Mouse (Mus musculus) lung, postnatal 25 days (tissue): ENCODE measurements around the gene Srgap3.

Experiments
- DNase-seq: peaks from one replicate; pipeline ENCODE4 v3.0.0; 2022; ENCODE audit warnings: low spot score

Srgap3 gene

GRCm38 (mm10) chr6:112812884-112813283, 134.2 kb downstream of the Srgap3 start:
- no peak for DNase-seq

DNA sequence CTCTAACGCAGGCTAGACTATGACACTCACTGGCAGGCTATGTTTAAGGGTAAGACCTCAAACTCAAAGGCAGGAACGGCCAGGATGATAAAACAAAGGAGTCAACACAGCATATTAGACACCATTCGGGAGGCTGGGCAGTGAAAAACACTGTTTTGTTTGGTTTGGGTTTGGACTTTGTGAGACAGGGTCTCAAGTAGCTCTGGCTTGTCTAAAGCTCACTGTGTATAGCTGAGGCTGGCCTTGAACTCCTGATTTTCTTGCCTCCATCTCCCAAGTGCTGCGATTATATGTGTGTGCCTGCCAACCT, 136.6 kb downstream of the Srgap3 start:
- no peak for DNase-seq

- no peak for DNase-seq
Measured at GRCm38 (mm10) chr6:112809658-112810520, 137.2 kb downstream of the Srgap3 start.

GRCm38 (mm10) chr6:112808738-112809137, 138.3 kb downstream of the Srgap3 start:
- DNase-seq = no peak

- no peak for DNase-seq
Measured at GRCm38 (mm10) chr6:112801917-112802316, 145.1 kb downstream of the Srgap3 start.

GRCm38 (mm10) chr6:112798378-112798777, 148.7 kb downstream of the Srgap3 start:
- DNase-seq = no peak

DNA sequence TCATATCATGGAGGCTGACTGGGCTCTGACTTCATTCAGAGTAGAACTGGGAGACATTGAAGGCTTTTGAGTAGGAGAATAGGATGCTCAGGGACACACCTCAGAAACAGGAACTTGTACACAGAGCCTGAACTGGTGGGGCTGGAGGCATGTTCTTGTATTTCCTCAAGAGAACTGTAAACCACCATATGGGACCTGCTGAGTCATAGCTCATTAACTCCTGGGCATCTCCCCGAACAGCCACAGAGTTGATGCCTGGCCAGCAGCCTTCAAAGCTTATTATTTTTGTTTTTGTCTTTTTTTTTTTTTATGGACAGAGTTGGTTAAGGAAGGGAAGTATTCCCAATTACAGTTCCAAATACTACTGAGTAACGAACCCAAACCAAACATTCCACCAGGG, 150.5 kb downstream of the Srgap3 start:
- no peak for DNase-seq

- no peak for DNase-seq
Measured at GRCm38 (mm10) chr6:112793887-112794286, 153.2 kb downstream of the Srgap3 start.

DNA sequence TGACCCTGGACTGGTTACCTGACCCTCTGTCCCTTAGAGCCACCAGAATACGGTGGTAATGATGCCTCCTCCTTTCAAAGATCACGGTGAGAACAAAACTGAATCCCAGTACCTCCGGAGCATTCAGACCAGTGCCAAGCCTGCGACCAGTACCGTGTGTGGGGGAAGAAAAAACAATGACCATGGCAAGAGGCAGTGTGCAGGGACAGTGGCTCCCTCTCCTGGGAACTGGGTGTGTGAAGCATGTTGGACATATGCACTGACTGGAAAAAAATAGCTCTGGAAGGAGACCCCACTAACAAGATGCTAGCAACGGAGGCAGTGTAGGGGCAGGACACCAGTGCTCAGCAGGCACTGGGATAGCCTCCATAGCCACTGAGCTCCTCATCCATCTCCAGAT, 157.2 kb downstream of the Srgap3 start:
- DNase-seq = no peak

- no peak for DNase-seq
Measured at GRCm38 (mm10) chr6:112788617-112789016, 158.4 kb downstream of the Srgap3 start.

GRCm38 (mm10) chr6:112788174-112788573, 158.9 kb downstream of the Srgap3 start:
- DNase-seq = no peak

DNA sequence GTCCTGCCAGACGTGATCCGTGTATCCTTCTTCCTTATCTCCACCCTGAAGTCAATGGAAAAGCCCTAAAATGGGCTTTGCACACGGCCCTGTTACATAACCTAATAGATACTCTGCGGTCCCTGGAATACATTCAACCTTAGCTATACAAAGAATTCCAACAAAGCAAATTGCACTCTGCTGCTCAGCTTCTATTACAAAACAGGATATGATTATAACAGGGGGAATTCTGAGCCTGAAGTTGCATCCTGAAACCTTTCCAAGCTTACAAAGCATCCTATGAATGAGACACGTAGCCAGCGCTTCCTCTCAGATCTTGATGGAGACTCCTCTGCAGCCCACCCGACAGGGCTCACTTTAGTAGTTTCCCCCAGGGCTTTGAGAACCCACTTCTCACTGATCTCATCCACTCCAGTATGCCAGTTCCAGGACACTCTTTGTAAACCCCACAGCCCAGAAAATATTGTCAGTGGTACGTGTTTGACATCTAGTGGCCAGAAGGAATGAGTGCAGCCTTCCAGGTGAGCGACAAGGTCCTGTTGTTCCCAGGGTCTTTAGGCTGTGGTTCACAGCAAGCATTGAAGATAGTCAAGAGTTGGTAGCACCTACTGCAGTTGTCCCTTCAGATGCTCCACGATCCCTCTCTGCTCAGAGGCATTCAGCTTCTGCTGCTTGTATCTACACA, 165.5 kb downstream of the Srgap3 start:
- DNase-seq = no peak

DNA sequence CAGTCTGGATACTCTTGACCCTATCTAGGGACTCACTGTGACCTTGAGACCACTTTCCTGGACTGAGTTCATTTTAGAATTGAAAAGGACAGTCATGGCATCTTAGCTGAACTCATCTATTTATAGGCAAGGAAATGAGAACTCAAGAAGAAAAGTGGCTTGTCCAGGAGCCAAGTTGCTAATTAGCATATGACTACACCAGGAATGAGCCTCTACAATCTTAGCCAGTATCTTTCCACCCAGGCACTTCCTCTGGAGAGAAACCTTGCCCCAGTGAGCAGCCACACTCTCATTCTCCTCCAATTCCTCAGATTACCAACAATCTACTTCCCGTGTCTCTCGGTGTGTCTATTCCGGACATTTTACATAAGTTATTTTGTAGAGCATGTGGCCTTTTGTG, 168.9 kb downstream of the Srgap3 start:
- DNase-seq = no peak

DNA sequence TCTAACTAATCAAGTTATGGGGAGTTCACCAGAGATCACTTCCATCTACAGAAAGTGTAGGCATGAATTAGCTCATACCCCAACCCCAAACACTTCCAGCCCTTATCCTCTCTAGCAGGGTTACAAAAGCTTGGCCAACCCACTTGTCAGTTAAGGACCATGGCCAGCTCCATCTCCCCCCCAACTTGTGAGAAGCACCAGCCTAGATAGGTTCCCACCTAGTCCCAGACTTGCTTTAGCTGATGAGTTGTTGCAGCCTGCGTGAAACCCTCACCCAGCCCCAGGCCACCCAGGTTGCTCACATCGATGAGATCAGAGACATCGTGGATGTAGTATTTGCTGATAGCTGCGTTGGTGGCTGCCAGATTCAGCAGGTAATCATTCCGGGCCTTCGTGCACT, 170.3 kb downstream of the Srgap3 start:
- no peak for DNase-seq

DNA sequence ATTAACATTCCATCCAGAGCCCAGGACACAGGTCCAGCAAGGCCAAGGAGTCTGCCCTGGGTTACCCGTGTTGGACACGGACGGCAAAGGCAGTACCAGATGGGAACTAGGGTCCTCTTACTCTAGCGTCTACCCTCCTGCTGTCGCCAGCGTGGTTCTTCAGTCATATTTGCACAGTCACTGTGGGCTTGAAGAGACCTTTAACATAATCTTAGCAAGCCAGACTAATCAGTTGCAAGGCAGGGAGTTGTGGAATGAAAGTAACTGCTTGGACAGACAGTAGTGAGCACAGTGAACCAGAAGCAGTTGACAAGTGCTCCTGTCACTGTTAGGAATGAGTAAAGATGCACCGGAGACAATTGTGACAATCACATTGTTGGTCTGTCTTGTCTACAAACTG, 173.3 kb downstream of the Srgap3 start:
- no peak for DNase-seq

GRCm38 (mm10) chr6:112770996-112771395, 176.1 kb downstream of the Srgap3 start:
- no peak for DNase-seq

DNA sequence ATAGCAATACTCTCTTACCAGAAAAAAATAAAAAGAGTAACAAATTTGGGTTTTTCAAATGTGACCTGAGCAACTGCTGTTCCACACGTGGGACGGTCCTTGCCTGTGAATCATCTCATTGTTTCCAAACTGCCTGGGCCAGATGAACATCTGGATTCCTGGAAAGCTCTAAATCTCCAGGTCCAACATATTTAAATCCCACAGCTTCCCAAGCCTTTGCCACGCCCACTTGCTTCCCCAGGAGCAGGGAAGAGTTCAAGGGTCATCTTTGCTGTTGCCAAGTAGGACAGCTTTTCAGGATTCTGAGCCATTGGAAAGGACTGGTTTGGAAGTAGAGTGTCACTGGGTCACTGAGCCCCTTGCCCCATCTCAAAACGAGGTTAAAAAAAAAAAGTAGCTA, 188.5 kb downstream of the Srgap3 start:
- DNase-seq = no peak

GRCm38 (mm10) chr6:112756866-112757265, 190.2 kb downstream of the Srgap3 start:
- DNase-seq = no peak

GRCm38 (mm10) chr6:112754994-112755393, 192.1 kb downstream of the Srgap3 start:
- no peak for DNase-seq

DNA sequence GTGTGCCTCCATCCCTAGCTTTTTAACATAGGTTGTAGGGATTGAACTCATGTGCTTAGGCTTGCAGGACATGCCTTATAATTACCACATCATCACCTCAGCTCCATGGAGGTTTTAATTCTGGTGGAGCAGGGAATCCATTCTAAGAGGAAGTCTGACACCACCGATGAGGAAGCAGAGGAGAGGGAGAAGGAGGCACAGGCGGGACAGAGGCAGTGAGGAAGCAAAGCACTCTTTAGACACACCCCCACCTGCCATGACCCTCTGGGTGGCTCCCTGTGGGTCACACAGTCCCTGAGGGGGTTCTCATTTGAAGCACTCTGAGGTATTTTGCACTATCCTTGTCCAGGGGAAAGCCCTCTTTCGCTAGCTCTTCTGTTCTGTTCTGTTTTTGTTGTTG, 194.5 kb downstream of the Srgap3 start:
- no peak for DNase-seq

DNA sequence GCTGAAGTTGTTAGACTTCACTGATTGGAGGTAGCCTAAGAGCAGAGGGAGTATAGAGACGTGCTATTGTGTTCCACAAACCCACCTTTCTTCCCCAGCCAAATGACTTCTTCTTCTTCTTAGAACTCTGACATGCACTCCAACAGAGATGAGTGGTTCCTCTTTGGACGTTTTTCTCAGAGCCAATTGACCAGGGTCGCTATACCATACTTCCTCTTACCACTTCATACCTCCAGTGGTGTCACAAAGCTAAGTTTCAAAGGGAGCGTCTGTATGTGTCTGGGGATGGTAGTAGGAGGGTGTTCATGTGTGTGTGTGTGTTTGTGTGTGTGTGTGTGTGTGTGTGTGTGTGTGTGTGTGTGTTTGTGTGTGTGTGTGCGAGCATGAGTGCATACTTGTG, 195.1 kb downstream of the Srgap3 start:
- no peak for DNase-seq

DNA sequence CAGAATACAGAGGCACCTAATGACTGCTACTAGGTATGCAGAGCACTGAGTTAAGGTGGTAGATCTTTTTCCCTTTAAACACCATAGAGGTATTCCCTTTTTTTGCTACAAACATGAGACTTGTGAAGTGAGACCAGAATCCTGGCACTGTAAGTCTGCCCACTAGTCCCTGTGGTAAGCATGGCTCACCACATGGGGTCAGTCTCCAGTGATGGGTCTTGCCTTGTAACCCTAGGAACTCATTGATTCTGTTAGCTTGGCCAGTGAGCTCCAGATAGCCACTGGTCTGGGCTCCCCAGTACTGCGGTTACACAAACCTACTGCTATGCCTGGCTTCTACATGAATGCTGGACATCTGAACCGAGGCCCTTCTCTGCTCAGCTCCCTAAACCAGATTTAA, 204.8 kb downstream of the Srgap3 start:
- no peak for DNase-seq

- DNase-seq = no peak
Measured at GRCm38 (mm10) chr6:112741766-112742165, 205.3 kb downstream of the Srgap3 start.

DNA sequence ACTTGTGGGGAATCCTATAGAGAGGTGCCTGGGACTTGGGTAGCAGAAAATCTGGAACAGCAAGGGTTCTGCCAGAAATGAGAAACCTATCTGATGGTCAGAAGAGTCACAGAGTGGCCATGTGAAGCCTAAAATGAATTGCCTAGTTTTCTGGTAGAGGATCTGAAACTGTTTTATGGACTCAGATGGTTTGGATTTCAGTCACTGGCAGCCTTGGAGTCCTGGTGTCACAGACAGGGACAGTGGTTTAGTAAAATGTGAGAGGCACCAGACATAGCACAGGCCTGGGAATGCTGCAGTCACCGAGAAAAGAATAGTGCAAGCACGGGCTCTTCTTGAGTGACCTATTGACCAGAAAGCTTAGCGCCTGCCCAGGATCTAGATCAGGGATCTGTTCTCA, 207.4 kb downstream of the Srgap3 start:
- no peak for DNase-seq
